Mouse (Mus musculus) bone marrow macrophage, adult 2 months (primary cell): ENCODE measurements at regions not wholly inside any gene's neighbourhood (a gene's known extent, or its start where the extent isn't known, plus 50 kb on each side); places are given as distances from the start of the nearest gene placed in this dataset.

Experiments
- H3K27ac ChIP-seq: 2 replicates; pipeline ENCODE4 v1.5.1; 2012; ENCODE audit warnings: low read depth, low read length; ENCODE audit not compliant: insufficient read depth
- H3K4me1 ChIP-seq: 2 replicates; pipeline ENCODE4 v1.6.1; 2012; ENCODE audit warnings: low read length; ENCODE audit not compliant: control insufficient read depth, insufficient read depth
- H3K4me3 ChIP-seq: 2 replicates; pipeline ENCODE4 v1.5.1; 2012; ENCODE audit warnings: mild to moderate bottlenecking, low read length, moderate library complexity; ENCODE audit not compliant: insufficient read depth
- CTCF ChIP-seq: IDR thresholded peaks from 2 replicates; pipeline ENCODE4 v1.5.1; 2012; ENCODE audit warnings: low read depth, mild to moderate bottlenecking, low read length, moderate library complexity
- POLR2A ChIP-seq: IDR thresholded peaks from 2 replicates; pipeline ENCODE4 v1.6.1; 2012; ENCODE audit warnings: mild to moderate bottlenecking, low read depth, low read length, borderline replicate concordance

GRCm38 (mm10) chr9:94358150-94358549 is 179.7 kb downstream of the 1190002N15Rik start:
- H3K4me3 ChIP-seq, result no peak overlapping the region
- no peak overlapping the region for H3K27ac ChIP-seq
- H3K4me1 ChIP-seq, result no peaks in the 10 kb centered on the region
- TF ChIP-seq CTCF, result no peak
- no peak for TF ChIP-seq POLR2A

GRCm38 (mm10) chr9:94342011-94342410 is 195.9 kb downstream of the 1190002N15Rik start:
- Histone ChIP-seq H3K27ac (no peak overlapping the region), H3K4me3 (no peak overlapping the region), H3K4me1 (no peaks in the 10 kb centered on the region)
- no peak for TF ChIP-seq POLR2A
- TF ChIP-seq CTCF, result no peak

GRCm38 (mm10) chr9:94341531-94341930 is 196.3 kb downstream of the 1190002N15Rik start:
- TF ChIP-seq POLR2A (no peak), CTCF (no peak)
- Histone ChIP-seq H3K27ac (no peak overlapping the region), H3K4me3 (no peak overlapping the region), H3K4me1 (no peaks in the 10 kb centered on the region)

- TF ChIP-seq POLR2A (no peak), CTCF (no peak)
- H3K27ac ChIP-seq, result no peak overlapping the region
- no peak overlapping the region for H3K4me3 ChIP-seq
- H3K4me1 ChIP-seq, result no peaks in the 10 kb centered on the region
Observed at GRCm38 (mm10) chr9:94333450-94333849, 204.4 kb downstream of the 1190002N15Rik start.

- H3K27ac ChIP-seq, result no peak overlapping the region
- no peak for TF ChIP-seq POLR2A
- no peaks in the 10 kb centered on the region for H3K4me1 ChIP-seq
- no peak overlapping the region for H3K4me3 ChIP-seq
Observed at GRCm38 (mm10) chr9:94323011-94323410, 214.9 kb downstream of the 1190002N15Rik start.

- Histone ChIP-seq H3K4me3 (no peak overlapping the region), H3K4me1 (no peaks in the 10 kb centered on the region), H3K27ac (no peak overlapping the region)
- no peak for TF ChIP-seq POLR2A
Observed at GRCm38 (mm10) chr9:94302575-94302974, 235.3 kb downstream of the 1190002N15Rik start.

GRCm38 (mm10) chr9:94301896-94302295 is 236.0 kb downstream of the 1190002N15Rik start:
- TF ChIP-seq POLR2A, result no peak
- TF ChIP-seq CTCF, result no peak
- H3K4me1 ChIP-seq, result no peaks in the 10 kb centered on the region

GRCm38 (mm10) chr9:94295431-94295830 is 242.4 kb downstream of the 1190002N15Rik start:
- TF ChIP-seq POLR2A, result no peak
- no peak for TF ChIP-seq CTCF
- Histone ChIP-seq H3K4me3 (no peak overlapping the region), H3K27ac (no peak overlapping the region), H3K4me1 (no peaks in the 10 kb centered on the region)

More at GRCm38 (mm10) chr9:94301896-94302295, 236.0 kb downstream of the 1190002N15Rik start:
- H3K4me3 ChIP-seq, result no peak overlapping the region
- H3K27ac ChIP-seq, result no peak overlapping the region

- TF ChIP-seq CTCF (no peak), POLR2A (no peak)
- H3K4me1 ChIP-seq, result no peaks in the 10 kb centered on the region
Observed at GRCm38 (mm10) chr9:94292147-94292546, 245.7 kb downstream of the 1190002N15Rik start.

GRCm38 (mm10) chr9:94289546-94289945 is 248.3 kb downstream of the 1190002N15Rik start:
- H3K4me1 ChIP-seq, result no peaks in the 10 kb centered on the region
- no peak overlapping the region for H3K4me3 ChIP-seq
- no peak for TF ChIP-seq POLR2A
- no peak for TF ChIP-seq CTCF
- H3K27ac ChIP-seq, result no peak overlapping the region

More at GRCm38 (mm10) chr9:94292147-94292546, 245.7 kb downstream of the 1190002N15Rik start:
- no peak overlapping the region for H3K4me3 ChIP-seq
- no peak overlapping the region for H3K27ac ChIP-seq

GRCm38 (mm10) chr9:94287559-94287958 is 250.3 kb downstream of the 1190002N15Rik start:
- Histone ChIP-seq H3K4me1 (no peaks in the 10 kb centered on the region), H3K4me3 (no peak overlapping the region), H3K27ac (no peak overlapping the region)
- no peak for TF ChIP-seq CTCF
- no peak for TF ChIP-seq POLR2A
